Mouse (Mus musculus) C2C12 (cell line): Measurements from ENCODE around the gene Slc22a27.
"Not testable (repeated sequence)": the region's sequence is repeated elsewhere in the genome, so short reads cannot be mapped to it uniquely, and the experiment has no call there.

ENCODE experiments used
- CEBPB ChIP-seq: IDR thresholded peaks from one replicate; pipeline ENCODE4 v1.6.1; 2011; ENCODE audit warnings: low read depth, mild to moderate bottlenecking, control low read depth, moderate library complexity
- CTCF ChIP-seq: IDR thresholded peaks from one replicate; pipeline ENCODE4 v1.5.1; 2011; ENCODE audit not compliant: control insufficient read depth, insufficient read depth, insufficient read length
- FOSL1 ChIP-seq: IDR thresholded peaks from one replicate; pipeline ENCODE4 v1.8.0; 2011; ENCODE audit warnings: mild to moderate bottlenecking, low read length; ENCODE audit not compliant: poor library complexity, insufficient read depth, severe bottlenecking
- MAX ChIP-seq: IDR thresholded peaks from one replicate; pipeline ENCODE4 v1.6.1; 2011; ENCODE audit warnings: mild to moderate bottlenecking, control low read depth
- MYOD1 ChIP-seq: IDR thresholded peaks from one replicate; pipeline ENCODE4 v1.6.1; 2011; ENCODE audit warnings: low read depth; ENCODE audit not compliant: control insufficient read depth, insufficient read length
- MYOG ChIP-seq: IDR thresholded peaks from one replicate; pipeline ENCODE4 v1.6.1; 2011; ENCODE audit not compliant: control insufficient read depth, insufficient read length; ENCODE audit errors: extremely low read depth
- USF1 ChIP-seq: IDR thresholded peaks from one replicate; pipeline ENCODE4 v1.6.1; 2011; ENCODE audit warnings: low read depth, mild to moderate bottlenecking, control low read depth, moderate library complexity

DNA sequence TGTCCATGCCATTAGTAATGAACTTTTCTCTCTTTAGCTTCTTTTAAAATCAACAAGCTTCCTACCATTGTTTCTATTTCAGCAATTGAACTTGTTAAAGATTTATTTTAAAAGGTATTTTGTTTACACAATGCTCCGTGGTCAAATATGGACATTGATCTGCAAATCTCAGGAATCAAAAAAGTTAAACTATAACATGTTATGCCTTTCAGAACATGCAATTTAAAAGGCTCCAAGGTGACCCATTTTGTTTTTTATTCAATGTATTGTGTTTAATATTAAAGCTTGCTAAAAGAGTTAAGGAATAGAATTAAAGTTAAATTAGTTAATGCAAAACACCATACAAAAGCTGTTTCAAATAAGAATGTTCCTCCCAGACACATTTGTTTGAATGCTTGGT lies 723 bp upstream of the Slc22a27 start:
- not testable (repeated sequence) for TF ChIP-seq CTCF, MAX, MYOD1, CEBPB, USF1, MYOG, FOSL1
